Mouse (Mus musculus) ES-E14 (cell line): ENCODE results near the gene Pard3.

Source experiments
- CHD2 ChIP-seq: IDR thresholded peaks from 2 replicates; pipeline ENCODE4 v1.6.1; 2014; ENCODE audit warnings: mild to moderate bottlenecking, low read depth, low read length, inconsistent platforms
- HCFC1 ChIP-seq: IDR thresholded peaks from 2 replicates; pipeline ENCODE4 v1.6.1; 2012; ENCODE audit warnings: low read length, inconsistent platforms, borderline replicate concordance; ENCODE audit not compliant: insufficient read depth
- MAFK ChIP-seq: IDR thresholded peaks from 2 replicates; pipeline ENCODE4 v1.6.1; 2014; ENCODE audit warnings: mild to moderate bottlenecking, low read depth, low read length, inconsistent platforms; ENCODE audit not compliant: insufficient read depth
- ZC3H11A ChIP-seq: IDR thresholded peaks from 2 replicates; pipeline ENCODE4 v1.6.1; 2012; ENCODE audit warnings: low read depth, mild to moderate bottlenecking, inconsistent platforms, low read length, borderline replicate concordance
- ZNF384 ChIP-seq: IDR thresholded peaks from 2 replicates; pipeline ENCODE4 v1.6.1; 2012; ENCODE audit warnings: low read depth, low read length, inconsistent platforms

- TF ChIP-seq MAFK (no peak), CHD2 (no peak), HCFC1 (no peak), ZNF384 (no peak), ZC3H11A (no peak)
Measured at GRCm38 (mm10) chr8:127066501-127066900, 2.8 kb downstream of the Pard3 start.
